Mouse (Mus musculus) v-Abl transformed pro-B cells (cell line): ENCODE measurements around the gene Cacng2.

Source experiments
- in situ Hi-C, 2 experiments: fragments of 400-800 bp; cut with MboI; formaldehyde crosslinking; loops; one replicate each; pipeline ENCODE4 v1.15.1; 2025; ENCODE audit not compliant: unreplicated experiment in 2 of 2

Cacng2 gene

GRCm38 (mm10) chr15:77960693-77961092 is 159.1 kb downstream of the Cacng2 start:
- in situ Hi-C loops: no loop called here

- in situ Hi-C loops: no loop called here
Measured at GRCm38 (mm10) chr15:77958071-77958470, 161.8 kb downstream of the Cacng2 start.

DNA sequence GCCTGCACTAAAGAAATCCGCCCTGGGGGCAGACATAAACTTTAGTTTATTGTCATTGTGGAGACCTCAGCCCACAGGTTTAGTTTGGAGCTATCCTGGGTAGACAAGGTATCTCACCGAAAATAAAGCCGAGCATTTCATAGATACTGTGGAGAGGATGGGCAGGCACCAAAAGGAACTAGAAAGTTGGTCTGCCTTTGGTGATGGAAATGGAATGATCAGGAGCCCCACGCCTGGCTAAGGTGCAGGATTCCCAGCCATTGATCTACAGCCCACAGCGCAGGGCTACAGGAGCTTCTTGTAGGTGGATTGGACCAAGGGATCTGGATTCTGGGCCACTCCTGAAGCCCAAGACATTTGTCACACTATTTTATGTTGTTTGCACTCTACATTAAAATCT is 162.2 kb downstream of the Cacng2 start:
- in situ Hi-C loops: no loop called here

DNA sequence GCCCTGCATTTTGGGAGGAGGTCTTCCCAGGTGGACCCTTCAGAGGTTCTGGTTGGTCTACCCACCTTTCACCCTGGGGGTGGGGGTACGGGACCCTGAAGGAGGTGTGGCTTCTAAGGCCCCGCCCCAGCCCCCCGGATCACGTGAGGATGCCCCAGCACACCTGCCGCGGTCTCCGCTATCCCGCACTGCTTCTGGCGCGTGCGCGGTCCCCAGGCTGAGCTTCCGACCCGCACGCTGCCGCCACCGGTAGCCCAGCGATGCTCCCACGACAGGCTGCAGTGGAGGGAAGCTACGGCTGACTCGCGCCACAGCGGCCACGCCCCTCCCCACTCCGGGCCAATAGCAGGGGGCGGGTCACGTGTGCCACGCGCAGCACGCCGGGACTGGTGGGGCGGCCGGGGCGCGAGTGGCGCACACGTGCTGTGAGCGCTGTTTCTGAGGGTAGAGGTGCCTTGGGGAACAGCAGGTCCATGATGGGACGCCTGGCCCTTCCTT is 163.4 kb downstream of the Cacng2 start, which contains the start of gene Foxred2:
TSS of gene Foxred2 (minus strand) at position 319 of the 498 bp plus-strand sequence.
- in situ Hi-C loops: no loop called here

DNA sequence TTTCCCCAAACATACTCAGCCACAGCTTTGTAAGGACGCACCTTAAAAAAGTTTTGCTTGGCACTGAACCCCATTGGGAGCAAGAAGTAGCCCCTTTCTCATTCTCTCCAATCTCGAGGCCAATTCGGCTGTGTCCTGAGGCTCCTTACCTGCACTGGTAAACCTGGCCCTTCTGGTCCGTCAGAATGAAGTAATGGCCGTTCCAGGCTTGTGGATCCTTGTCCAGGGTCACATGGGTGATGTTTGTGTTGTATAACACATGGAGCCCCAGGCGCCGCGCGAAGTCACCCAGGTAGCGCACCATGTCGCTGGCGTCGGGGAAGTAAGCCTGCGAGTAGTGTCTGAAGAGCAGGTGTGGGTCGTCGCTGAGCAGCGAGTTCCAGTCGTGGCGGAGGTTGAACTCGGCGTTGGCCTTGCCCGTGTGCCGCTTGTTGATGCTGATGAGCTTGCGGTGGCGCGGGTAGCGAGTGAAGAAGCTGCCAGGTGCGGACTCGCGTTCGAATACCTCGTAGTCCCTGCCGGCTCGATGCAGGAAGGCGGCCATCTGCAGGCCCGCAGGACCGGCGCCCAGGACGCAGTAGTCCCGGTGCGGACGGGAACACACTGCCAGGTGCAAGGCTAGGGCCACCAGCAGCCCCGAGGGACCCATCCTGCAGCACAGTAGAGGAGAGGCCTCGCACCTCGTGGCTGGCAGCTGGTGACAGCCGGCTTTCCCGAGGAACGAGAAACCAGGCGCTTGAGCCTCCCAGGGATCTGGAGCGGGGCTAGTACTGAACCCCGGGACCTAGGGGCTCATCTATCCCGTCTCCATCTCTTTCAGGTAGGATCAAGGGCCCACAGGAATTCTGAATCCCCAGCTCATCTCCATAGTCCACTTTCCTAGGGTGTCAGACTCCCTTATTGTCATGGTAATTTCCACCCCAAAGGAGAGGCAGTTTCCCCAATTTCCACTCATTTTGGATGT is 164.1 kb downstream of the Cacng2 start:
- in situ Hi-C loops: no loop called here

DNA sequence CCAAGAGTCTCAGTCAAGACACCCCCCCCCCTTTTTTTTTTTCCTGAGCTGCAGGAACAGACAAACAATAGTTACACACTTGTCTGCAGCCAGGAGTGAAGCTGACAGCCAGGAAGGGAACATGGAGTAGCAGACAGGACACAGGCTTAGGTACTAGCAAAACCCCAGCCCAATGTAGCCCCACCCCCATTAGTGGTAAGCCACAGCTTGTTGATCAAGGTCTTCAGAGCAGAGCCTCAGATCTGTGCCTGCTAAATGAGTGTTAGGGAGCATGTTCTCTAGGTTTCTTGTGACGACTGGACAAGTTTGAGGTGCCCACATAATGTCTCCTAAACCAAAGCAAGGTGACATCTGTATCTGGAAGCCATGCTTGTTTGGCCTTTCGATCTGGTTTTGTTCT is 165.5 kb downstream of the Cacng2 start:
- in situ Hi-C loops: no loop called here

DNA sequence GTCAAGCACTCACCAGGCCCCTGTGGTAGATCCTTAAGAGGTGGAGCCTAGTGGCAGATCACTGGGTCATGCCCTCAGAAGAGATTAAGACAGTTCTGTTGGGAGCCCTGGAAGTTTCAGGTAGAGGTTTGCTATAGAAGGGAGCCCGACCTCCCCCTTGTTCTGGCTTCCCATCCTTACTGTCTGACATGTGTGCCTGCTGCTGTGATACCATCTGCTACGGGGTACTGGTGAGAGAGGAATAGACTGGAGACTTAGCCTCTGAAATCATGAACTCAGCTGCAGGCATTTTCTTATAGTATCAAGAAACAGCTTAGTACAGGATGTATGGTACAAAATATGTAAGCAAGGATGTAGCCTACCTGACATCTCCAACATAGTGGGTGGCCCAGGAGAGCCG is 166.9 kb downstream of the Cacng2 start:
- in situ Hi-C loops: no loop called here

DNA sequence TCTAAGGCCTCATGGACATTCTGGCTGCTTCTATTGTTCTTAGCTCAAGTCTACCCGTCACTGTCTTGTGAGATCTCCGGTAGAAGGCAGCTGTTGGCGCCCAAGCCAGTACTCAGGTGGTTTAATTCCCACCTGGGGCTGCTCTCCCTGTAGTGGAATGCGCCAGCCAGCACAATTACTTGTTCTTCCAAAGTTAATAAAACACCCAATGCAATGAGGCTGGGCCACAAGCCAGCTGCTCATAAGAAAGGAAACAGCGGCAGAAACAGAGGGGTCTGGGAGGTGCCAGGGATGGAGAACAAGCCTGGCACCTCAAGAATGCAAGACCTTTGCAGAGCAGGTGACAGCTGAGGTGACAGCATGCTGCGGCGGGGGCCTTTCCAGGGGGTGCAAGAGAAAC is 170.8 kb downstream of the Cacng2 start:
- in situ Hi-C loops: no loop called here

GRCm38 (mm10) chr15:77945711-77946110 is 174.1 kb downstream of the Cacng2 start:
- in situ Hi-C loops: no loop called here
